Mouse (Mus musculus) heart, postnatal 4 days (tissue): ENCODE measurements around the gene Krtap3-3. TPM values are rescaled to one million over a fixed set of nuclear protein-coding genes. Genes with fewer than 3 reads are reported as not detected.

ENCODE experiments used
- total RNA-seq, 2 experiments: library from RNA; stranded (reverse); gene quantifications; 2 replicates each; pipeline ENCODE4 v1.2.3; 2021

Krtap3-3 gene
- total RNA-seq, 2 experiments from 2014 or later, result not detected

Other genes starting within 250 kb of the Krtap3-3 start
- under 1 TPM; 0.14 to 0.31 TPM for gene Krt25, start 227.9 kb downstream of the Krtap3-3 start, total RNA-seq
- not detected for gene Krt26, start 212.9 kb downstream of the Krtap3-3 start, total RNA-seq
- gene Krt27, start 199.8 kb downstream of the Krtap3-3 start, total RNA-seq, result not detected
- not detected for gene Krt28, start 176.0 kb downstream of the Krtap3-3 start, total RNA-seq
- 1 to 10 TPM; 8.6 to 9.5 TPM for gene Krt10, start 161.5 kb downstream of the Krtap3-3 start, total RNA-seq
- gene Krt12, start 128.6 kb downstream of the Krtap3-3 start, total RNA-seq, result not detected
- gene Krt20, start 112.7 kb downstream of the Krtap3-3 start, total RNA-seq, result under 1 TPM; 0.21 to 0.79 TPM
- gene Krt23, start 57.7 kb downstream of the Krtap3-3 start, total RNA-seq, result not detected
- gene Krt39, start 29.5 kb downstream of the Krtap3-3 start, total RNA-seq, result not detected
- not detected for gene Krt40, start 7.7 kb downstream of the Krtap3-3 start, total RNA-seq
- gene Krtap3-2, start 6.0 kb upstream of the Krtap3-3 start, total RNA-seq, result not detected
- not detected for gene Gm11939, start 8.6 kb upstream of the Krtap3-3 start, total RNA-seq
- gene Krtap3-1, start 15.8 kb upstream of the Krtap3-3 start, total RNA-seq, result not detected
- not detected for gene Krtap1-5, start 30.2 kb upstream of the Krtap3-3 start, total RNA-seq
- not detected for gene Krtap1-4, start 32.8 kb upstream of the Krtap3-3 start, total RNA-seq
- gene Krtap1-3, start 40.5 kb upstream of the Krtap3-3 start, total RNA-seq, result not detected
- not detected for gene Krtap9-3, start 47.2 kb upstream of the Krtap3-3 start, total RNA-seq
- gene Gm11938, start 52.4 kb upstream of the Krtap3-3 start, total RNA-seq, result not detected
- gene Gm11937, start 59.3 kb upstream of the Krtap3-3 start, total RNA-seq, result not detected
- gene Krtap2-4, start 64.0 kb upstream of the Krtap3-3 start, total RNA-seq, result not detected
- not detected for gene Gm11562, start 69.6 kb upstream of the Krtap3-3 start, total RNA-seq
- gene Krtap4-1, start 77.4 kb upstream of the Krtap3-3 start, total RNA-seq, result not detected
- not detected for gene Krtap4-2, start 84.2 kb upstream of the Krtap3-3 start, total RNA-seq
- gene Krtap4-7, start 93.2 kb upstream of the Krtap3-3 start, total RNA-seq, result not detected
- not detected for gene Gm11555, start 99.4 kb upstream of the Krtap3-3 start, total RNA-seq
- gene Gm11563, start 108.1 kb upstream of the Krtap3-3 start, total RNA-seq, result not detected
- not detected for gene Krtap4-6, start 115.1 kb upstream of the Krtap3-3 start, total RNA-seq
- not detected for gene Gm14190, start 139.9 kb upstream of the Krtap3-3 start, total RNA-seq
- gene Gm14180, start 183.4 kb upstream of the Krtap3-3 start, total RNA-seq, result not detected
- not detected for gene Gm11595, start 222.0 kb upstream of the Krtap3-3 start, total RNA-seq
- gene Krtap4-8, start 229.8 kb upstream of the Krtap3-3 start, total RNA-seq, result not detected
- not detected for gene Krtap4-9, start 234.3 kb upstream of the Krtap3-3 start, total RNA-seq
- gene Gm11596, start 242.6 kb upstream of the Krtap3-3 start, total RNA-seq, result not detected
- not detected for gene Gm11569, start 248.1 kb upstream of the Krtap3-3 start, total RNA-seq